Mouse (Mus musculus) brain, embryonic 14.5 days (tissue): ENCODE data around the gene Rgl1.

Experiments used
- CTCF ChIP-seq: fragments of 200-500 bp; IDR thresholded peaks from 2 replicates; pipeline ENCODE4 v1.5.1; 2012; ENCODE audit warnings: inconsistent platforms, mild to moderate bottlenecking, moderate library complexity, borderline replicate concordance; ENCODE audit not compliant: insufficient read depth, insufficient read length; ENCODE audit errors: extremely low read depth
- POLR2A ChIP-seq: fragments of 200-500 bp; IDR thresholded peaks from 2 replicates; pipeline ENCODE4 v1.6.1; 2012; ENCODE audit warnings: mild to moderate bottlenecking, inconsistent platforms, borderline replicate concordance; ENCODE audit not compliant: poor library complexity, insufficient read depth, insufficient read length, severe bottlenecking; ENCODE audit errors: extremely low read depth

DNA sequence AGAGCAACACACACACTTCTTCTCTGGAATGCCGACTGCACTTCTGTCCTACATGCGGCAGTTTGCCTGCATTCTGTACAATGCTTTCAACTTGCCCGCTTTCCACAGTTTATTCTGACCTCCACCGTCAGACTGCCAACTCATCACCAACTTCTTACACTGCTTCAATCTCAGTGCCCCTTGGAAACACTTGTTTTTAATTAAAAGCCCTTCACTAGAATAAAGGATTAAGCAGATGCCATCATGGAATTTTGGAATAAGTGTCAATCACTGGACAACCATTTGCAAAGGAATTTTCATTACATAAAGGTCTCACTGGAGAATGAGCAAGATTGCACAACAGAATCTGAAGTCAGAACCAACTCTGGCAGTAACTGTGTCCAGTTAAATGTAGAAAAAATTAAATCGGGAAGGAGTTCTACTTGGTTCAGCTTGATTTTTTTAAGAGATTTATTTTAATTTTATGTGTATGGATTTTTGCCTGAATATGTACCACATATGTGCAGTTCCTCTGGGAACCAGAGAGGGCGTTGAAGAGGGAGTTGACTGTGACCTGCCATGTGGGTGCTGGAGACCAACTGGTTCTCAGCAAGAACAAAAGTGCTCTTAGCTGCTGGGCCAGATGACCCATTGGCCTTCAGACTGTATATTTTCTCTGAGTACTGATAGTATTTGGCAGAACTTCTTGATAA, 84.3 kb downstream of the Rgl1 start:
- no peak for TF ChIP-seq POLR2A
- TF ChIP-seq CTCF: peak; percentile 7; the same call in 1 of the 2 replicates
